Mouse (Mus musculus) urinary bladder, postnatal 4 days (tissue): ENCODE data around the gene Sdr39u1.

Experiments
- DNase-seq, 2 experiments: peaks; one replicate each; pipeline ENCODE4 v3.0.0; 2021 to 2022; ENCODE audit warnings: low spot score in 2 of 2

Sdr39u1 gene

GRCm38 (mm10) chr14:55899701-55900413 lies at the start of gene Sdr39u1:
Sdr39u1 (minus strand) TSS chr14:55900293.
- DNase-seq, result peak; percentile 82 to 88

GRCm38 (mm10) chr14:55946269-55946969 lies 46.3 kb upstream of the Sdr39u1 start:
- no peak for DNase-seq

DNA sequence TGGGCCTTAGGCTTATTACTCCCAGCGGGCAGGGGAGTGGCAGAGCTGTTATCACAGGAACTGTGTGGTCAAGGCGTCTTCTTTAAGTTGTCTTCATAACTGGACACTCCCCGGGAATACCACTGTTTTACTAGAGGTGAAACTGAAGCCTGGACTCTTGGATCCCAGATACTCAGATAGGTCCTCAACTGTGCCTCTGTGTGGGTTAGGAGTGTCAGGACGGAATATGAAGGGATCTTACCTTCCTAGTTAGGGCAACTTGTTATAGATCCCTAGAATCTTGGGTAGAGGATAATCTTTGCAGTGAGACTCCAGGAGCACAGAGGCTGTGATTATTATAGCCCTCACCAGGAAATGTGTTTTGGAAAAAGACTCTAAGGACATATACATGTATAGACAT lies 44.5 kb upstream of the Sdr39u1 start, which contains the start of gene Cma1:
TSS of gene Cma1 (minus strand) at position 101 of the 400 bp plus-strand sequence.
- DNase-seq, result no peak

GRCm38 (mm10) chr14:55943601-55944000 lies 43.5 kb upstream of the Sdr39u1 start:
- DNase-seq, result no peak

- DNase-seq, result no peak
Observed at GRCm38 (mm10) chr14:55940070-55940800, 40.1 kb upstream of the Sdr39u1 start.

DNA sequence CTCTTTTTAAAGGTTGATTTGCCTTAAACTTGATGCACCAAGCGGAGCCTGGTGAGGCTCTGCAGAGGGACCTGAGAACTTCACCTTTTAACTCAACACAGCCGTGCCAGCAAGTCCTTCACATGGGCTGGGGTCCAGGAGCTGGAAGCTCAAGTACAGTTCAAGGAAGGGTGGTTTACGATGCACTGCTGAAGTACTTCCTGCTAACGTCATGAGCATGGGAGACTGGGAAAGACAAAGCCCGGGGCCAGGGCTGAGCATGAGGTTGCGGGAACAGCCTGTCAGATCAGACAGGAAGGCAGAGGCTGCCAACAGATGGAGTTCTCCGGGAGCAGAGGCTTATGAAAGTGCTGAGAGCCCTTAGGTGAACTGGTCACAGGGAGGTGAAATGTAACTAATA lies 33.5 kb upstream of the Sdr39u1 start:
- DNase-seq, result no peak

- no peak for DNase-seq
Observed at GRCm38 (mm10) chr14:55929263-55929997, 29.3 kb upstream of the Sdr39u1 start.

GRCm38 (mm10) chr14:55926847-55927246 lies 26.8 kb upstream of the Sdr39u1 start:
- no peak for DNase-seq

DNA sequence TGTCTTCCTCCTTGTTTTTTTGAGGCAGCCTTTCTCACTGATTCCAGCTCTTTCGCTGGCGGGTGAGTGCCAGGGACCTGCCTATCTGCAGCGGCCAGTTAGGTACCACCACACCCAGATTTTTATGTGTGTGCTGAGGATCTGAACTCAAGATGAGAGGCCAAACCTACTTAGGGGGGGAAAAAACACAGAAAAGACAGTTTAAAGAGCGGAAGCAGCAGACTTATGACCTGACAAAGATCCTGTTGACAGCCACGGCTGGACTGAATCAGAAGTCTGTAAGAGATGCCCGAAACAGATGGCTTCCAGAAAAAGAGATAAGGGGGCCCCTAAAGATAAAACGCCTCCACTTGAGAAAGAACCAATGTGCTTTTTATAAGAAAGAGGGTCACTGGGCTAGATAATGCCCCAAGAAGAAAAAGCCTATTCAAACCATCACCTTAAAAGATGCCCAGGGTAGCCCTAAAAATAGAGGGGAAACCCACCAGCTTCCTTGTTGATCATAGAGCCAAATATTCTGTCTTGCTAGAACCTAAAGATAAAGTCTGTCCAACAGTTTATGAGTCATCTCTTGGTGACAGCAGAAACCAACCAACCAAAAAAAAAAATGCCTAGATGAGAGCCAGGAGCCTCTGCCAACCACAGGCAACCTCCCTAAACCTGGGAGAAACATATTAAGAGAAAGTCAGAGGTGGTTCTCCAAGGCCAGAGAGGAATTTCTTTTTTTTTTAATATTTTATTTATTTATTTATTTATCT lies 22.6 kb upstream of the Sdr39u1 start:
- DNase-seq, result no peak

GRCm38 (mm10) chr14:55918240-55919082 lies 18.4 kb upstream of the Sdr39u1 start:
- DNase-seq, result peak in 1 of 2 experiments; percentile 70

DNA sequence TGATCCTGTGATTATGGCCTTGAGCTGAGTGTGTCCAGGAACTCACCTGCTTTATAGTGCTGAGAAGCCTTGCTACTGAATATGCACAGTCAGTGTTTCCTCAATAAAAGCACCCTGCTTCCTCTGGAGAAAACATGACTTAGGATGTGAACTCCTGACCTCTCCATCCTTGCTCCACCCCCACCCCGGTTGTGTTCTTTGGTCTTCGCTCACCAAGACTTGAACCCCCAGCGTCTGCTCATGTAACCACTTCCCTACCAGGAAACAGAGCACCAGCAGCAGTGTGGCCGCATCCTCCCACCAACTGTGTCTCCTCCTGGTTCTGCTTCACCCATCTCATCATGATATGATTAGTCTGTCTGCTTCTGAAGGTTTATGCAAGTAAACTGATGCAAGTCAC lies 13.3 kb upstream of the Sdr39u1 start:
- DNase-seq, result no peak

GRCm38 (mm10) chr14:55905518-55905917 lies 5.4 kb upstream of the Sdr39u1 start:
- DNase-seq, result no peak

DNA sequence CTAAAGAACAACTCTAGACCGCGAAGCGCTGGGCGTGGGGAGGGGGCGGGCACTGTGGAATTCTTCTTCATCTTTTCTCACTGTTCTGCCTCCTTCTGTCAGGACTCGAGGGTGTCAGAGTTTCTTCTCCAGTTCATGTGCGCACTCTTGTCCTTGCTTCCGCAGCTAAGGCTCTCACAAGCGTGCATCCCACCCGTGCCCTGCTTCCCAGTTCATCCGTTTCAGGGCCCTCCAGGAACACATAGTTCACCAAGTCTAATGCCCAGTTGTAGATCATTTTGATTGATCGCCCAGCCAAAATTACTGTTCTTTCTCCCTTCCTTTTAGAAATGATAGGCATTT lies 292 bp upstream of the Sdr39u1 start:
- no peak for DNase-seq

DNA sequence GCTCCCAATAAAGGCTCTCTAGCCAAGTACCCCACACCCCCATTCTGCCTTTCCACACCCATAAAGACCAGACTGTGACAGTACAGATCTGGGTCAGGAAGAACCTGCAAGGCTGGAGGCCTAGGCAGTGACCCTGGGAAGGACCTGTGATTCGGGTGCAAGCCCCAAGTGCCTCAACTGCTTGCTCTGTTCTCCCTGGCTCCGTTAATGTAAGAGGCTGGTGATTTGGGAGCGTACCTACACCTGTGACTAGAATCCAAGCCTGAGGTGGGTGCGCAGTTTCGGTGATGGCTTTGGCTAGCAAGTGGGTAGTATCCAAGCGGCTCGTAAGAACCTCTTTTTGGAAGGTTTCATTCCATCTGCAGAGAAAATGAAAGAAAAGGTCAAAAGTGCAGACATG lies 1.1 kb downstream of the Sdr39u1 start:
- DNase-seq, result no peak

GRCm38 (mm10) chr14:55897671-55898070 lies 2.4 kb downstream of the Sdr39u1 start:
- DNase-seq, result no peak

GRCm38 (mm10) chr14:55886571-55887382 lies 13.3 kb downstream of the Sdr39u1 start:
- DNase-seq, result no peak

GRCm38 (mm10) chr14:55885791-55886271 lies 14.3 kb downstream of the Sdr39u1 start:
- no peak for DNase-seq

DNA sequence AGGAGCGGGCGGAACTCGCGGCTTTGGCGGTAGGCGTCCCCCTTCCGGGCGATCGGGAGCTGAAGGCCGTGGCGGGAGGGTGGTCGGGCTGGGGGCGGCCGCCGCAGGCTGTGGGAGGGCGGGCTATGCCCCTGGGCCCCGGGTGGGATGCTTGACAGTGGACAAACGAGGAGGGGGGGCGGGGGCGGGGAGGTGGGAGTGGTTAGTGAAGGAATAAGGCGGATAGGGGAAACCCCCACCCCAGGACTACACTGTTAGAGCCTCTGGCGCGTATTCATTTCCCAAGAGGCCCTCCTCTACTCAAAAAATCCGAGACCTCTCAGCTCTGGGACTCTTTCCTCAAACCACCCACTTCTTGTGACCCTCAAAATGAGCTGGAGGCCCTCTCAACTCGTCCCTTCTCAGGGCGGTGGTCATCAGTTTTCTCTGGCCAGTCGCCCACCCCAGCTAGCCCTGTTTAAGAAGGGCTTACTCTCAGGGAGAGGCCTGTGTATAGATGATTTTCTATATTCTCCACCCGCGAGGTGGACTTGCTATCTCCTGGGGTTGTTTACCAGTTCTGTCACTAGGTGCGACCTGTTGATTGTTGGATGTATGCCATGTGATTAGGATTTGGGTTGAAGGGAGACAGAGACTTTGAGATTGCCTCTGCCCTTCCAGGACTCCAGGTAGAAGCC lies 14.8 kb downstream of the Sdr39u1 start:
- DNase-seq, result no peak

- peak; percentile 90 to 94 for DNase-seq
Observed at GRCm38 (mm10) chr14:55884713-55885113, 15.4 kb downstream of the Sdr39u1 start, which contains the start of gene Khnyn. Khnyn (plus strand) TSS chr14:55884947.
